8 mouse cellular contexts compared by ENCODE assay signal in genomic region chr14:54900383-54900782, GRCm38 (mm10). TPM values are rescaled to one million over a fixed set of nuclear protein-coding genes. Genes with fewer than 3 reads are reported as not detected.
DNase-seq lines count a peak whose midpoint lies in the region; ATAC-seq and TF ChIP-seq lines count a peak whose summit lies in the region.

No protein-coding gene starts in this region.

- DNase-seq in spleen, adult 2 months (ENCODE audit: low read depth in 1 of 2, low spot score in 2 of 2): peak; percentile 34 to 40
- no peak for DNase-seq in spleen, adult 12 weeks (ENCODE audit: low spot score)
- DNase-seq in cerebellum, postnatal 36 days: peak; percentile 61 to 70
- DNase-seq in frontal cortex, postnatal 10 days (ENCODE audit: low spot score in 2 of 2): peak; percentile 61 to 64
- DNase-seq in left cerebral cortex, postnatal 36 days (ENCODE audit: low spot score in 2 of 2): peak; percentile 42 to 70
- peak; percentile 96 for DNase-seq in midbrain, embryonic 11.5 days (ENCODE audit: low spot score, missing footprints)
- peak; percentile 34 to 60 for DNase-seq in spleen, postnatal 36 days (ENCODE audit: low spot score in 2 of 2)

- H3K4me3 ChIP-seq in spleen, adult 2 months (ENCODE audit: extremely low read depth, insufficient read depth, insufficient read length): no peak overlapping the region
- H3K4me3 ChIP-seq in intestine, postnatal 0 days (ENCODE audit: low read depth, low read length): no peak overlapping the region
- H3K4me3 ChIP-seq in midbrain, embryonic 11.5 days (ENCODE audit: low read depth, low read length): no peak overlapping the region

- no peak overlapping the region for H3K27ac ChIP-seq in spleen, adult 2 months (ENCODE audit: insufficient read depth, low read length)
- no peak overlapping the region for H3K27ac ChIP-seq in intestine, postnatal 0 days (ENCODE audit: low read depth, low read length)
- no peak overlapping the region for H3K27ac ChIP-seq in midbrain, embryonic 11.5 days (ENCODE audit: low read depth, low read length)

- H3K36me3 ChIP-seq in spleen, adult 2 months (ENCODE audit: control insufficient read depth, insufficient read depth, low read length): peaks cover 23% of the 10 kb centered on the region
- peaks cover 28% of the 10 kb centered on the region for H3K36me3 ChIP-seq in intestine, postnatal 0 days (ENCODE audit: control insufficient read depth, insufficient read depth)
- H3K36me3 ChIP-seq in midbrain, embryonic 11.5 days (ENCODE audit: control insufficient read depth, insufficient read depth, low read length): peaks cover 20% of the 10 kb centered on the region

- H3K4me1 ChIP-seq in spleen, adult 2 months (ENCODE audit: control insufficient read depth, insufficient read depth, insufficient read length): no peaks in the 10 kb centered on the region; the same call in 1 of the 2 replicates
- H3K4me1 ChIP-seq in intestine, postnatal 0 days (replicated peaks; ENCODE audit: control insufficient read depth, insufficient read depth, low read length): no peaks in the 10 kb centered on the region
- H3K4me1 ChIP-seq in midbrain, embryonic 11.5 days (ENCODE audit: control insufficient read depth, insufficient read depth, low read length): peaks cover 6% of the 10 kb centered on the region; the same call in 1 of the 2 replicates

- H3K9ac ChIP-seq in intestine, postnatal 0 days (ENCODE audit: low read depth, low read length): no peak overlapping the region
- H3K9ac ChIP-seq in midbrain, embryonic 11.5 days (ENCODE audit: low read length): no peak overlapping the region

- intact Hi-C loops in left cerebral cortex, postnatal 36 days (cut with DNase I): loop anchor here (1.0 to 2.0 kb wide), 2 partner anchors 38 to 115 kb away; partner anchors contain the start of gene Ngdn

- TF ChIP-seq POLR2A in spleen, adult 2 months (IDR thresholded peaks at IDR 0.05; ENCODE audit: low read depth, low read length): no peak

- H3K9me3 ChIP-seq in intestine, postnatal 0 days (ENCODE audit: control insufficient read depth): no peaks in the 10 kb centered on the region
- H3K9me3 ChIP-seq in midbrain, embryonic 11.5 days (ENCODE audit: control insufficient read depth, low read length): no peaks in the 10 kb centered on the region

- no peak overlapping the region for H3K4me2 ChIP-seq in intestine, postnatal 0 days (replicated peaks; ENCODE audit: low read depth)
- no peak overlapping the region for H3K4me2 ChIP-seq in midbrain, embryonic 11.5 days

- ATAC-seq in intestine, postnatal 0 days: peak; percentile 35
- peak; percentile 67 for ATAC-seq in midbrain, embryonic 11.5 days (ENCODE audit: low FRiP score)

- TF ChIP-seq CTCF in spleen, adult 2 months (IDR thresholded peaks at IDR 0.05; ENCODE audit: extremely low read depth, insufficient read depth, insufficient read length, insufficient replicate concordance): no peak
- peak; percentile 88 for TF ChIP-seq CTCF in intestine, postnatal 0 days (IDR thresholded peaks at IDR 0.05; ENCODE audit: low read depth)

- 2% methylated on average over 3 of the region's 3 CpGs for WGBS in spleen, adult 2 months
- WGBS in intestine, postnatal 0 days: 0% methylated on average over 3 of the region's 3 CpGs
- 1% methylated on average over 3 of the region's 3 CpGs for WGBS in midbrain, embryonic 11.5 days

- no peaks in the 10 kb centered on the region for H3K27me3 ChIP-seq in spleen, adult 2 months (ENCODE audit: control insufficient read depth, insufficient read depth, low read length)
- H3K27me3 ChIP-seq in intestine, postnatal 0 days (replicated peaks; ENCODE audit: control insufficient read depth, insufficient read depth, low read length): no peaks in the 10 kb centered on the region
- no peaks in the 10 kb centered on the region for H3K27me3 ChIP-seq in midbrain, embryonic 11.5 days (ENCODE audit: control insufficient read depth, insufficient read depth, low read length)

RNA-seq across cellular contexts. Expression of gene Pabpn1, which starts 8.1 kb away (rescaled TPM):
- polyA plus RNA-seq in spleen, adult 2 months (2012; rRNA removed): 73.3 and 76.7 TPM in 2 replicates
- polyA plus RNA-seq in intestine, postnatal 0 days (2015; fragmentation: Nextera tagmentation; extraction: Ambion mirVana): 60.9 and 64.1 TPM in 2 replicates
- total RNA-seq in left cerebral cortex, postnatal 36 days (2021): 100 to 1,000 TPM; 194 to 280 TPM
- polyA plus RNA-seq in midbrain, embryonic 11.5 days (2014; fragmentation: Nextera tagmentation; extraction: Ambion mirVana): 166 and 173 TPM in 2 replicates

RNA-seq across cellular contexts. Expression of gene Slc22a17, which starts 12.5 kb away (rescaled TPM):
- 18.5 and 18.9 TPM in 2 replicates for polyA plus RNA-seq in spleen, adult 2 months (2012; rRNA removed)
- 12.5 and 12.9 TPM in 2 replicates for polyA plus RNA-seq in intestine, postnatal 0 days (2015; fragmentation: Nextera tagmentation; extraction: Ambion mirVana)
- 100 to 1,000 TPM; 618 to 651 TPM for total RNA-seq in left cerebral cortex, postnatal 36 days (2021)
- 35.4 and 36.0 TPM in 2 replicates for polyA plus RNA-seq in midbrain, embryonic 11.5 days (2014; fragmentation: Nextera tagmentation; extraction: Ambion mirVana)

RNA-seq across cellular contexts. Expression of gene Gm20521, which starts 17.1 kb away (rescaled TPM):
- 3.1 TPM in 1 of 2 replicates, not detected in the other for polyA plus RNA-seq in spleen, adult 2 months (2012; rRNA removed)
- polyA plus RNA-seq in intestine, postnatal 0 days (2015; fragmentation: Nextera tagmentation; extraction: Ambion mirVana): 1.8 and 1.9 TPM in 2 replicates
- not detected for total RNA-seq in left cerebral cortex, postnatal 36 days (2021)
- polyA plus RNA-seq in midbrain, embryonic 11.5 days (2014; fragmentation: Nextera tagmentation; extraction: Ambion mirVana): not detected in 2 replicates

RNA-seq across cellular contexts. Expression of gene Bcl2l2, which starts 17.2 kb away (rescaled TPM):
- 16.6 and 16.9 TPM in 2 replicates for polyA plus RNA-seq in spleen, adult 2 months (2012; rRNA removed)
- 8.0 and 9.3 TPM in 2 replicates for polyA plus RNA-seq in intestine, postnatal 0 days (2015; fragmentation: Nextera tagmentation; extraction: Ambion mirVana)
- 100 to 1,000 TPM; 131 to 145 TPM for total RNA-seq in left cerebral cortex, postnatal 36 days (2021)
- polyA plus RNA-seq in midbrain, embryonic 11.5 days (2014; fragmentation: Nextera tagmentation; extraction: Ambion mirVana): 2.4 and 3.3 TPM in 2 replicates

RNA-seq across cellular contexts. Expression of gene Ppp1r3e, which starts 23.0 kb away (rescaled TPM):
- polyA plus RNA-seq in spleen, adult 2 months (2012; rRNA removed): 6.3 and 10.7 TPM in 2 replicates
- polyA plus RNA-seq in intestine, postnatal 0 days (2015; fragmentation: Nextera tagmentation; extraction: Ambion mirVana): 3.8 and 4.1 TPM in 2 replicates
- total RNA-seq in left cerebral cortex, postnatal 36 days (2021): 10 to 100 TPM; 15.2 to 17.2 TPM
- 0.23 and 0.68 TPM in 2 replicates for polyA plus RNA-seq in midbrain, embryonic 11.5 days (2014; fragmentation: Nextera tagmentation; extraction: Ambion mirVana)
